Mouse (Mus musculus) midbrain, embryonic 10.5 days (tissue): ENCODE results near the gene Trank1. TPM values are rescaled to one million over a fixed set of nuclear protein-coding genes. Genes with fewer than 3 reads are reported as not detected.

ENCODE experiments used
- DNase-seq: peaks from one replicate; pipeline ENCODE4 v3.0.0-alpha.2; 2017; ENCODE audit warnings: low spot score
- H3K27ac ChIP-seq: fragments of 300-500 bp; sonication (generic); replicated peaks from 2 replicates; pipeline ENCODE4 v1.5.1; 2016; ENCODE audit warnings: mild to moderate bottlenecking
- H3K27me3 ChIP-seq: fragments of 300-500 bp; sonication (generic); 2 replicates; pipeline ENCODE4 v1.6.1; 2016; ENCODE audit warnings: low read depth, mild to moderate bottlenecking; ENCODE audit not compliant: poor library complexity, severe bottlenecking
- H3K36me3 ChIP-seq: fragments of 300-500 bp; sonication (generic); 2 replicates; pipeline ENCODE4 v1.6.1; 2016; ENCODE audit warnings: mild to moderate bottlenecking, moderate library complexity
- H3K4me1 ChIP-seq: fragments of 300-500 bp; sonication (generic); 2 replicates; pipeline ENCODE4 v1.6.1; 2016
- H3K4me3 ChIP-seq: fragments of 300-500 bp; sonication (generic); 2 replicates; pipeline ENCODE4 v1.5.1; 2016; ENCODE audit warnings: mild to moderate bottlenecking, moderate library complexity
- H3K9me3 ChIP-seq: fragments of 300-500 bp; sonication (generic); replicated peaks from 2 replicates; pipeline ENCODE4 v1.6.1; 2016; ENCODE audit warnings: mild to moderate bottlenecking
- WGBS: fragments of 180-500 bp; shearing (Covaris S2); methylation state at CpG from one replicate; pipeline ENCODE4 v1.1.7; 2016; 5-methylcytosine and 5-hydroxymethylcytosine counted together
- polyA plus RNA-seq: library from polyadenylated mRNA; unstranded; fragments of >200 nt; fragmentation: Nextera tagmentation; extraction: Ambion mirVana; gene quantifications from 2 replicates; pipeline ENCODE4 v1.2.1, GENCODE M21; 2016

Trank1 gene
- polyA plus RNA-seq, 1 experiment from 2014 or later, result 0.05 TPM

- no peak overlapping the region for H3K4me3 ChIP-seq
- no peaks in the 10 kb centered on the region for H3K36me3 ChIP-seq
- H3K4me1 ChIP-seq, result no peaks in the 10 kb centered on the region
- no peaks in the 10 kb centered on the region for H3K9me3 ChIP-seq
- no peaks in the 10 kb centered on the region for H3K27me3 ChIP-seq
- no peak overlapping the region for H3K27ac ChIP-seq
- WGBS, result 91% methylated on average over 9 of the region's 9 CpGs
- no peak for DNase-seq
Measured at GRCm38 (mm10) chr9:111390016-111390415, 78.5 kb downstream of the Trank1 start.

- Histone ChIP-seq H3K9me3 (no peaks in the 10 kb centered on the region), H3K4me3 (no peak overlapping the region), H3K27me3 (no peaks in the 10 kb centered on the region), H3K4me1 (no peaks in the 10 kb centered on the region), H3K27ac (no peak overlapping the region), H3K36me3 (no peaks in the 10 kb centered on the region)
- no peak for DNase-seq
- WGBS, result 87% methylated on average over 8 of the region's 8 CpGs
Measured at GRCm38 (mm10) chr9:111391036-111391435, 79.5 kb downstream of the Trank1 start.

GRCm38 (mm10) chr9:111391926-111392442 lies 80.4 kb downstream of the Trank1 start:
- 88% methylated on average over 18 of the region's 18 CpGs for WGBS
- H3K27ac ChIP-seq, result no peak overlapping the region
- H3K4me3 ChIP-seq, result no peak overlapping the region
- H3K9me3 ChIP-seq, result no peaks in the 10 kb centered on the region
- H3K36me3 ChIP-seq, result no peaks in the 10 kb centered on the region
- no peaks in the 10 kb centered on the region for H3K4me1 ChIP-seq
- H3K27me3 ChIP-seq, result no peaks in the 10 kb centered on the region
- DNase-seq, result no peak

- no peaks in the 10 kb centered on the region for H3K27me3 ChIP-seq
- H3K9me3 ChIP-seq, result no peaks in the 10 kb centered on the region
- no peak overlapping the region for H3K4me3 ChIP-seq
- no peak overlapping the region for H3K27ac ChIP-seq
- H3K36me3 ChIP-seq, result no peaks in the 10 kb centered on the region
- H3K4me1 ChIP-seq, result no peaks in the 10 kb centered on the region
- DNase-seq, result no peak
- WGBS, result 81% methylated on average over 5 of the region's 5 CpGs
Measured at GRCm38 (mm10) chr9:111395265-111395664, 83.7 kb downstream of the Trank1 start.

- no peaks in the 10 kb centered on the region for H3K4me1 ChIP-seq
- H3K4me3 ChIP-seq, result no peak overlapping the region
- no peaks in the 10 kb centered on the region for H3K9me3 ChIP-seq
- 75% methylated on average over 2 of the region's 2 CpGs for WGBS
- no peak for DNase-seq
- H3K27ac ChIP-seq, result no peak overlapping the region
- no peaks in the 10 kb centered on the region for H3K27me3 ChIP-seq
- no peaks in the 10 kb centered on the region for H3K36me3 ChIP-seq
Measured at GRCm38 (mm10) chr9:111398059-111398458, 86.5 kb downstream of the Trank1 start.

- Histone ChIP-seq H3K27me3 (no peaks in the 10 kb centered on the region), H3K9me3 (no peaks in the 10 kb centered on the region), H3K4me3 (no peak overlapping the region), H3K4me1 (no peaks in the 10 kb centered on the region), H3K27ac (no peak overlapping the region), H3K36me3 (no peaks in the 10 kb centered on the region)
- WGBS, result 89% methylated on average over 4 of the region's 4 CpGs
- no peak for DNase-seq
Measured at GRCm38 (mm10) chr9:111400089-111400488, 88.5 kb downstream of the Trank1 start.

- no peak overlapping the region for H3K27ac ChIP-seq
- DNase-seq, result no peak
- H3K9me3 ChIP-seq, result no peaks in the 10 kb centered on the region
- H3K4me1 ChIP-seq, result no peaks in the 10 kb centered on the region
- no peak overlapping the region for H3K4me3 ChIP-seq
- H3K36me3 ChIP-seq, result no peaks in the 10 kb centered on the region
- no peaks in the 10 kb centered on the region for H3K27me3 ChIP-seq
- 93% methylated on average over 4 of the region's 4 CpGs for WGBS
Measured at GRCm38 (mm10) chr9:111403159-111403558, 91.6 kb downstream of the Trank1 start.

- Histone ChIP-seq H3K36me3 (no peaks in the 10 kb centered on the region), H3K9me3 (no peaks in the 10 kb centered on the region), H3K27me3 (no peaks in the 10 kb centered on the region), H3K4me1 (no peaks in the 10 kb centered on the region), H3K27ac (no peak overlapping the region), H3K4me3 (no peak overlapping the region)
- WGBS, result 90% methylated on average over 12 of the region's 12 CpGs
- DNase-seq, result no peak
Measured at GRCm38 (mm10) chr9:111404346-111405079, 93.0 kb downstream of the Trank1 start.

- H3K27ac ChIP-seq, result no peak overlapping the region
- DNase-seq, result no peak
- WGBS, result 88% methylated on average over 6 of the region's 6 CpGs
- no peak overlapping the region for H3K4me3 ChIP-seq
- no peaks in the 10 kb centered on the region for H3K4me1 ChIP-seq
- H3K36me3 ChIP-seq, result no peaks in the 10 kb centered on the region
- no peaks in the 10 kb centered on the region for H3K27me3 ChIP-seq
- no peaks in the 10 kb centered on the region for H3K9me3 ChIP-seq
Measured at GRCm38 (mm10) chr9:111405080-111405428, 93.5 kb downstream of the Trank1 start.

- Histone ChIP-seq H3K4me3 (no peak overlapping the region), H3K27me3 (no peaks in the 10 kb centered on the region), H3K4me1 (peaks cover 8% of the 10 kb centered on the region; the same call in 1 of the 2 replicates), H3K27ac (no peak overlapping the region), H3K36me3 (no peaks in the 10 kb centered on the region), H3K9me3 (no peaks in the 10 kb centered on the region)
- 93% methylated on average over 6 of the region's 6 CpGs for WGBS
- DNase-seq, result no peak
Measured at GRCm38 (mm10) chr9:111408012-111408411, 96.5 kb downstream of the Trank1 start.

- peaks cover 8% of the 10 kb centered on the region; the same call in 1 of the 2 replicates for H3K4me1 ChIP-seq
- WGBS, result 91% methylated on average over 10 of the region's 10 CpGs
- H3K4me3 ChIP-seq, result no peak overlapping the region
- H3K9me3 ChIP-seq, result no peaks in the 10 kb centered on the region
- H3K27ac ChIP-seq, result no peak overlapping the region
- no peaks in the 10 kb centered on the region for H3K36me3 ChIP-seq
- DNase-seq, result no peak
- H3K27me3 ChIP-seq, result no peaks in the 10 kb centered on the region
Measured at GRCm38 (mm10) chr9:111408427-111408826, 96.9 kb downstream of the Trank1 start.

- no peaks in the 10 kb centered on the region for H3K9me3 ChIP-seq
- DNase-seq, result no peak
- no peak overlapping the region for H3K27ac ChIP-seq
- H3K4me1 ChIP-seq, result peaks cover 8% of the 10 kb centered on the region; the same call in 1 of the 2 replicates
- H3K36me3 ChIP-seq, result no peaks in the 10 kb centered on the region
- H3K4me3 ChIP-seq, result no peak overlapping the region
- H3K27me3 ChIP-seq, result no peaks in the 10 kb centered on the region
- 88% methylated on average over 16 of the region's 16 CpGs for WGBS
Measured at GRCm38 (mm10) chr9:111412471-111413160, 101.1 kb downstream of the Trank1 start.

GRCm38 (mm10) chr9:111421862-111422261 lies 110.3 kb downstream of the Trank1 start:
- H3K36me3 ChIP-seq, result no peaks in the 10 kb centered on the region

More at GRCm38 (mm10) chr9:111421862-111422261, 110.3 kb downstream of the Trank1 start:
- Histone ChIP-seq H3K4me3 (no peak overlapping the region), H3K4me1 (peaks cover 16% of the 10 kb centered on the region), H3K27me3 (no peaks in the 10 kb centered on the region), H3K27ac (no peak overlapping the region), H3K9me3 (no peaks in the 10 kb centered on the region)
- WGBS, result 85% methylated on average over 2 of the region's 2 CpGs
- no peak for DNase-seq
